In the genomic region with DNA sequence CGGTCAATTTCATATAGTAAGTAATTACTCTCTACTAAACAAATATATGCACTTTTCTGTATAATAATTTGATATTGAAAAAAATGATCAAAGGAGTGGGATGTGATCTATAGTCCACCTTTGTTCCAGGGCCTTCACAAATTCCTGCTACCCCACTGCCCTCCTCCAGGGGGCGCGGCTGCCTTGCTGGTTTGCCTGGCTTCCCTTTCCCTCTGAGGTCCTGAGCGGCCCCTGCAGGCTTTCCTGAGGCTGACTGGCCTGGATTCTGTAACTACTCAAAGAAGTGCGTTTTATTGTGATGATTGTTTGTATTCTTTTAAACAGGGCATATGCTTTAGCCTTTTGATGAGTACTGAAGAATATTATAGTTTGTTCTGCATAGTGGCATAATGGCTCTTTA, we compare ENCODE assay signal across 8 mouse cellular contexts.
A peak's percentile ranks its signal among the peaks of the same experiment; 100 is the strongest.
DNase-seq lines count a peak whose midpoint lies in the region; ATAC-seq lines count a peak whose summit lies in the region.

No protein-coding gene starts in this region.

- no peaks in the 10 kb centered on the region for H3K27me3 ChIP-seq in liver, embryonic 11.5 days (replicated peaks; ENCODE audit: control insufficient read depth, insufficient read depth, low read length)

- ATAC-seq in liver, embryonic 11.5 days (replicated peaks; ENCODE audit: low FRiP score), result peak; percentile 57; the same call in 1 of the 2 replicates

- H3K27ac ChIP-seq in liver, embryonic 11.5 days (ENCODE audit: low read depth, low read length), result no peak overlapping the region

- peak; percentile 1 for DNase-seq in thymus, postnatal 25 days
- no peak for DNase-seq in thymus, adult 18-20 months
- DNase-seq in cerebellum, postnatal 14 days, result peak; percentile 85 to 88
- DNase-seq in frontal cortex, postnatal 36 days (ENCODE audit: low spot score in 2 of 2), result peak; percentile 67 to 77
- peak; percentile 54 for DNase-seq in kidney, postnatal 14 days
- peak; percentile 54 for DNase-seq in liver, embryonic 11.5 days (ENCODE audit: low spot score)
- DNase-seq in ovary, postnatal 14 days (ENCODE audit: low spot score), result peak; percentile 47
- no peak for DNase-seq in T-cell, adult 2 months (ENCODE audit: low spot score)

- WGBS in liver, embryonic 11.5 days, result 15% methylated on average over 5 of the region's 5 CpGs

- H3K4me3 ChIP-seq in liver, embryonic 11.5 days (ENCODE audit: low read depth, low read length), result no peak overlapping the region

- H3K9ac ChIP-seq in liver, embryonic 11.5 days (ENCODE audit: low read depth, low read length), result no peak overlapping the region

- H3K4me1 ChIP-seq in liver, embryonic 11.5 days (replicated peaks; ENCODE audit: control insufficient read depth, insufficient read depth, low read length), result no peaks in the 10 kb centered on the region

- no peaks in the 10 kb centered on the region for H3K36me3 ChIP-seq in liver, embryonic 11.5 days (ENCODE audit: control insufficient read depth, insufficient read depth, low read length)

- H3K9me3 ChIP-seq in liver, embryonic 11.5 days (ENCODE audit: control insufficient read depth, low read length), result no peaks in the 10 kb centered on the region

- no peak overlapping the region for H3K4me2 ChIP-seq in liver, embryonic 11.5 days

Comparison
In these comparisons a context has a peak if more than half of its experiments do, and no peak if none do; other contexts are left out.
1. DNase-seq: peak in thymus, postnatal 25 days (single experiment), cerebellum, postnatal 14 days (2 of 2), frontal cortex, postnatal 36 days (2 of 2), kidney, postnatal 14 days (single experiment), liver, embryonic 11.5 days (single experiment) and ovary, postnatal 14 days (single experiment); none in thymus, adult 18-20 months (0 of 2) and T-cell, adult 2 months (single experiment).